Mouse (Mus musculus) neutrophil, adult 65 days (primary cell): ENCODE data around the gene Enpp3. TPM values are rescaled to one million over a fixed set of nuclear protein-coding genes. Genes with fewer than 3 reads are reported as not detected.

Experiments used
- total RNA-seq: library from RNA; stranded (reverse); gene quantifications from 2 replicates; pipeline ENCODE4 v1.2.4, GENCODE M21; 2023

Enpp3 gene
- not detected in 2 replicates for total RNA-seq

GRCm38 (mm10) chr10:24842676-24843075, at the start of gene Enpp3:
Enpp3 (minus strand) TSS chr10:24842823.

DNA sequence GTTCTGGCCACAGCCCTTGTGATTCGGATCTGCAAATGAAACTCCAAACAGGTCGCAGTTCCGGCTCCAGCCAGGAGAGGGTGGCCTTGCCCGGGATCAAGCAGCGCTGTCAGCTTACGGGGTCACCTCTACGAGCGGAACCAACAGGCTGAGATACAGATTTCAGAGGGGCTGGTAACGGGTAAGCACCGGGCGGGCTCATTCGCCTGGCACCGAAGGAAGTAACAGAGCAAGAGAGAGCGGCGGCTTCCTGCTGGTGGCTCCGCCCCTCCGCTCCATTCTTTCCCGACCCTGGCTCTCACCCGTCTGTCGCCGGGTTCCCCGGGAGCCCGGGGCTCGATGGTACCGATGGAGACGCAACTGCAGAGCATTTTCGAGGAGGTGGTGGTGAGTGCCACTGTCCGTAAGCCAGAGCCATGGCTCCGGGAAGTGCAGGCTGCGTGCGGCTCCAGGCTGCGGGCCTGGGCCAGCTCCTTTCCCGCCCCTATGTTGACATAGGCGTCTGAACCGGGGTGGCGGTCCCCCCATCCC, 27.2 kb upstream of the Enpp3 start, which contains the start of gene Med23:
Gene Med23, plus strand, starts transcription at position 227 of the 531 bp plus-strand sequence.

Other genes with a start within 250 kb of the Enpp3 start
- 0.19 and 0.48 TPM in 2 replicates for gene Ccn2, start 247.4 kb downstream of the Enpp3 start, total RNA-seq
- gene Enpp1, start 130.7 kb downstream of the Enpp3 start, total RNA-seq = 0.16 and 0.22 TPM in 2 replicates
- gene Med23, start 27.2 kb upstream of the Enpp3 start, total RNA-seq = 18.3 and 26.1 TPM in 2 replicates
- gene Arg1, start 84.7 kb upstream of the Enpp3 start, total RNA-seq = not detected in 2 replicates